Mouse (Mus musculus) heart, adult 2 months (tissue): ENCODE data around the gene Mnat1.
A peak's percentile ranks its signal among the peaks of the same experiment; 100 is the strongest.

ENCODE experiments used
- EP300 ChIP-seq: fragments of 200-500 bp; IDR thresholded peaks from 2 replicates; pipeline ENCODE4 v1.6.1; 2011; ENCODE audit warnings: low read depth, low read length, control low read depth; ENCODE audit not compliant: insufficient read depth
- POLR2A ChIP-seq: fragments of 200-500 bp; IDR thresholded peaks from 2 replicates; pipeline ENCODE4 v1.6.1; 2011; ENCODE audit warnings: mild to moderate bottlenecking, low read depth, low read length, control low read depth; ENCODE audit not compliant: insufficient read depth

DNA sequence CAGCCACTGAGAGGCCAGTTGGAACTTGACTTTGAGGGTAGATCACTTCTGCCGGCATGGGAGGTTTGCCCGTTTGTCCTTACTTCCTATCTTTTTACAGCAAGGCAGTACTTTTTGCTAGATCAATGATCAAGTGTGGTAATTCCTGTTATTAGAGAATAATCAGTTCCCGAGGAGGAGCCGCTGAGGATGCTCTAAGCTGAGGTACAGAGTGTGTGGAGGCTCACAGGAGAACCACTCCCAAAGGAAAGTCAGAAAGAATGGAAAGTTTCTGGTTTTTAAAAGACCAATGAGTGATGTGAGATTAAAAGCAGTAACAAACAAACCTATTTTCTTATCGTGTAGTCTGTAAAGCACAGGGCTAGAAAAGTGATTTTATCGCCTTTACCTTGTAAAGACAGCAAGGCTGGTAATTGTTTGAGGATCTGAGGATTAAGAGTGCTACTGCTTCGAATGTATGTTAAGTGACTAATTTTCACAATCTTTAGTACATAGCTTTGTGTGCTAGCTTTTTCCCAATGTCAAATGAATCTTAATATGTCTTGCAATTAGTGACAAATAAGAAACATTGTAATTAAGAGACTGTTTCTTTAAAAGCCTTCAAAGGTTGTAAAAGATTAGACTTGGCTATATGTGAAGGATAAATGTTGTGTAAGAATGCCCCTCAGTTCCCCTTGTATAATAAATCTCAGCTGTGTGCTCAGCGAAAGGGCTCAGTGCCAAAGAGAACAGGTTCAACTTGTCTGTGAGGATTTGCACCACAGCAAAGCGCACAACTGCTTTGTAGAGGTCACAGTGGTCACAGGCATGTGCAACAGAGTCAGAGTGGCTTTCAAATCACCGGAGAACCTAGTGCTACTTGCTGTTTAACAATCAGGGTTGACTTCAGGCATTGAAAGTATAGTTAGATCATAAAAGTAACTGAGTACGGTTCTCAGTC lies 82.5 kb downstream of the Mnat1 start:
- TF ChIP-seq POLR2A (no peak), EP300 (0 out of 2 replicates have a peak, but pooled peaks have one; percentile 16)
